Mouse (Mus musculus) embryonic facial prominence, embryonic 11.5 days (tissue): Measurements from ENCODE around the gene Ppp1r12a. TPM values are rescaled to one million over a fixed set of nuclear protein-coding genes. Genes with fewer than 3 reads are reported as not detected.

Source experiments
- ATAC-seq: fragments of 200-750 bp; cut with Nextera tagmentation; replicated peaks from 2 replicates; pipeline ENCODE4 v1.8.0; 2017; ENCODE audit warnings: low read depth; ENCODE audit not compliant: insufficient number of reproducible peaks, low FRiP score, low TSS enrichment
- DNase-seq: peaks from one replicate; pipeline ENCODE4 v3.0.0-alpha.2; 2015; ENCODE audit warnings: low spot score
- H3K27ac ChIP-seq: fragments of 300-500 bp; sonication (generic); replicated peaks from 2 replicates; pipeline ENCODE4 v1.5.1; 2014; ENCODE audit warnings: mild to moderate bottlenecking, low read depth, low read length, control low read depth
- H3K27me3 ChIP-seq: fragments of 300-500 bp; sonication (generic); 2 replicates; pipeline ENCODE4 v1.6.1; 2014; ENCODE audit warnings: mild to moderate bottlenecking, low read length, moderate library complexity, mixed read lengths; ENCODE audit not compliant: control insufficient read depth, insufficient read depth
- H3K36me3 ChIP-seq: fragments of 300-500 bp; sonication (generic); replicated peaks from 2 replicates; pipeline ENCODE4 v1.6.1; 2014; ENCODE audit warnings: low read depth, mild to moderate bottlenecking, low read length, moderate library complexity, mixed read lengths; ENCODE audit not compliant: control insufficient read depth, insufficient read depth
- H3K4me1 ChIP-seq: fragments of 300-500 bp; sonication (generic); 2 replicates; pipeline ENCODE4 v1.6.1; 2014; ENCODE audit warnings: low read length, mixed read lengths; ENCODE audit not compliant: control insufficient read depth, insufficient read depth
- H3K4me2 ChIP-seq: fragments of 300-500 bp; sonication (generic); 2 replicates; pipeline ENCODE4 v1.6.1; 2014; ENCODE audit warnings: low read depth, mild to moderate bottlenecking, control low read depth, low read length, moderate library complexity
- H3K4me3 ChIP-seq: fragments of 300-500 bp; sonication (generic); 2 replicates; pipeline ENCODE4 v1.5.1; 2014; ENCODE audit warnings: low read depth, low read length, control low read depth
- H3K9ac ChIP-seq: fragments of 300-500 bp; sonication (generic); replicated peaks from 2 replicates; pipeline ENCODE4 v1.6.1; 2014; ENCODE audit warnings: mild to moderate bottlenecking, control low read depth, low read length
- H3K9me3 ChIP-seq: fragments of 300-500 bp; sonication (generic); replicated peaks from 2 replicates; pipeline ENCODE4 v1.6.1; 2016; ENCODE audit warnings: mild to moderate bottlenecking, low read length, inconsistent platforms, mixed read lengths; ENCODE audit not compliant: control insufficient read depth
- WGBS: fragments of 180-500 bp; shearing (Covaris S2); extraction: QIAGEN DNeasy Blood & Tissue Kit; methylation state at CpG from one replicate; pipeline ENCODE4 v1.1.7; 2014; 5-methylcytosine and 5-hydroxymethylcytosine counted together
- polyA plus RNA-seq: library from polyadenylated mRNA; unstranded; fragments of >200 nt; fragmentation: Nextera tagmentation; extraction: Ambion mirVana; gene quantifications from 2 replicates; pipeline ENCODE4 v1.2.1, GENCODE M21; 2014

The Ppp1r12a gene
- polyA plus RNA-seq, 1 experiment from 2014 or later, result 79.5 TPM

GRCm38 (mm10) chr10:108191381-108191787 lies 29.4 kb downstream of the Ppp1r12a start:
- no peaks in the 10 kb centered on the region for H3K36me3 ChIP-seq
- H3K4me1 ChIP-seq, result no peaks in the 10 kb centered on the region
- no peak overlapping the region for H3K4me2 ChIP-seq
- no peaks in the 10 kb centered on the region for H3K27me3 ChIP-seq
- DNase-seq, result no peak
- no peak for ATAC-seq
- no peak overlapping the region for H3K27ac ChIP-seq
- no peak overlapping the region for H3K9ac ChIP-seq
- WGBS, result 75% methylated on average over 8 of the region's 8 CpGs
- H3K4me3 ChIP-seq, result no peak overlapping the region
- no peaks in the 10 kb centered on the region for H3K9me3 ChIP-seq

GRCm38 (mm10) chr10:108192306-108192705 lies 30.3 kb downstream of the Ppp1r12a start:
- no peak overlapping the region for H3K27ac ChIP-seq
- no peak for DNase-seq
- no peaks in the 10 kb centered on the region for H3K9me3 ChIP-seq
- no peak overlapping the region for H3K4me3 ChIP-seq
- H3K4me2 ChIP-seq, result no peak overlapping the region
- H3K36me3 ChIP-seq, result no peaks in the 10 kb centered on the region
- ATAC-seq, result no peak
- H3K27me3 ChIP-seq, result no peaks in the 10 kb centered on the region
- H3K4me1 ChIP-seq, result no peaks in the 10 kb centered on the region
- WGBS, result 78% methylated on average over 2 of the region's 2 CpGs
- no peak overlapping the region for H3K9ac ChIP-seq

- WGBS, result 90% methylated on average over 2 of the region's 2 CpGs
- Histone ChIP-seq H3K9me3 (no peaks in the 10 kb centered on the region), H3K27ac (no peak overlapping the region), H3K4me1 (no peaks in the 10 kb centered on the region), H3K4me2 (no peak overlapping the region), H3K4me3 (no peak overlapping the region), H3K9ac (no peak overlapping the region), H3K36me3 (no peaks in the 10 kb centered on the region), H3K27me3 (no peaks in the 10 kb centered on the region)
- ATAC-seq (no peak), DNase-seq (no peak)
Observed at GRCm38 (mm10) chr10:108196124-108196523, 34.1 kb downstream of the Ppp1r12a start.

GRCm38 (mm10) chr10:108197498-108197897 lies 35.5 kb downstream of the Ppp1r12a start:
- ATAC-seq, result no peak; the same call in 1 of the 2 replicates
- Histone ChIP-seq H3K9me3 (no peaks in the 10 kb centered on the region), H3K4me2 (no peak overlapping the region), H3K9ac (no peak overlapping the region), H3K27me3 (no peaks in the 10 kb centered on the region), H3K4me1 (no peaks in the 10 kb centered on the region), H3K27ac (no peak overlapping the region), H3K4me3 (no peak overlapping the region), H3K36me3 (no peaks in the 10 kb centered on the region)
- WGBS, result 90% methylated on average over 1 of the region's 1 CpGs
- DNase-seq, result no peak

GRCm38 (mm10) chr10:108198945-108199344 lies 37.0 kb downstream of the Ppp1r12a start:
- Histone ChIP-seq H3K4me3 (no peak overlapping the region), H3K36me3 (no peaks in the 10 kb centered on the region), H3K4me2 (no peak overlapping the region), H3K27me3 (no peaks in the 10 kb centered on the region), H3K27ac (no peak overlapping the region), H3K9me3 (no peaks in the 10 kb centered on the region), H3K9ac (no peak overlapping the region), H3K4me1 (no peaks in the 10 kb centered on the region)
- WGBS, result 94% methylated on average over 2 of the region's 2 CpGs
- ATAC-seq (no peak), DNase-seq (no peak)

- WGBS, result 87% methylated on average over 4 of the region's 4 CpGs
- Histone ChIP-seq H3K4me3 (no peak overlapping the region), H3K36me3 (no peaks in the 10 kb centered on the region), H3K4me2 (no peak overlapping the region), H3K27ac (no peak overlapping the region), H3K27me3 (no peaks in the 10 kb centered on the region), H3K4me1 (no peaks in the 10 kb centered on the region), H3K9ac (no peak overlapping the region), H3K9me3 (no peaks in the 10 kb centered on the region)
- DNase-seq, result no peak
- no peak for ATAC-seq
Observed at GRCm38 (mm10) chr10:108202126-108202525, 40.1 kb downstream of the Ppp1r12a start.

GRCm38 (mm10) chr10:108203440-108203839 lies 41.4 kb downstream of the Ppp1r12a start:
- DNase-seq, result no peak
- Histone ChIP-seq H3K9me3 (no peaks in the 10 kb centered on the region), H3K4me2 (no peak overlapping the region), H3K9ac (no peak overlapping the region), H3K36me3 (no peaks in the 10 kb centered on the region), H3K27ac (no peak overlapping the region), H3K27me3 (no peaks in the 10 kb centered on the region), H3K4me1 (no peaks in the 10 kb centered on the region), H3K4me3 (no peak overlapping the region)
- ATAC-seq, result no peak

- DNase-seq, result no peak
- no peaks in the 10 kb centered on the region for H3K9me3 ChIP-seq
- no peaks in the 10 kb centered on the region for H3K36me3 ChIP-seq
- no peak overlapping the region for H3K4me2 ChIP-seq
- no peak overlapping the region for H3K4me3 ChIP-seq
- H3K4me1 ChIP-seq, result no peaks in the 10 kb centered on the region
- no peak overlapping the region for H3K27ac ChIP-seq
- H3K9ac ChIP-seq, result no peak overlapping the region
- ATAC-seq, result no peak
- whole genome bisulfite sequencing, result 84% methylated on average over 5 of the region's 5 CpGs
- H3K27me3 ChIP-seq, result no peaks in the 10 kb centered on the region
Observed at GRCm38 (mm10) chr10:108209396-108209795, 47.4 kb downstream of the Ppp1r12a start.
